Mouse (Mus musculus) heart, adult 9 months (tissue): ENCODE measurements around the gene Rasd2.

Experiments used
- DNase-seq, 2 experiments: peaks; one replicate each; pipeline ENCODE4 v3.0.0; 2022; ENCODE audit warnings: low spot score in 2 of 2

The Rasd2 gene

GRCm38 (mm10) chr8:75219877-75220738 lies 6.4 kb downstream of the Rasd2 start:
- DNase-seq: no peak

GRCm38 (mm10) chr8:75222665-75223064 lies 8.9 kb downstream of the Rasd2 start:
- DNase-seq: no peak

- DNase-seq: no peak
Observed at GRCm38 (mm10) chr8:75226773-75227172, 13.0 kb downstream of the Rasd2 start.

GRCm38 (mm10) chr8:75233915-75234554 lies 20.3 kb downstream of the Rasd2 start:
- no peak for DNase-seq

- no peak for DNase-seq
Observed at GRCm38 (mm10) chr8:75247331-75247730, 33.6 kb downstream of the Rasd2 start.

GRCm38 (mm10) chr8:75249186-75249585 lies 35.4 kb downstream of the Rasd2 start:
- DNase-seq: no peak

- peak; percentile 72 to 86 for DNase-seq
Observed at GRCm38 (mm10) chr8:75254027-75254426, 40.3 kb downstream of the Rasd2 start.

GRCm38 (mm10) chr8:75255635-75256034 lies 41.9 kb downstream of the Rasd2 start:
- peak; percentile 4 to 30 for DNase-seq

GRCm38 (mm10) chr8:75272166-75272565 lies 58.4 kb downstream of the Rasd2 start:
- DNase-seq: peak; percentile 8 to 22
